Mouse (Mus musculus) left cerebral cortex, adult 11 months (tissue): ENCODE measurements around the gene Ppif.

Experiments used
- DNase-seq: peaks from one replicate; pipeline ENCODE4 v3.0.0; 2022; ENCODE audit warnings: low spot score

Gene Ppif

DNA sequence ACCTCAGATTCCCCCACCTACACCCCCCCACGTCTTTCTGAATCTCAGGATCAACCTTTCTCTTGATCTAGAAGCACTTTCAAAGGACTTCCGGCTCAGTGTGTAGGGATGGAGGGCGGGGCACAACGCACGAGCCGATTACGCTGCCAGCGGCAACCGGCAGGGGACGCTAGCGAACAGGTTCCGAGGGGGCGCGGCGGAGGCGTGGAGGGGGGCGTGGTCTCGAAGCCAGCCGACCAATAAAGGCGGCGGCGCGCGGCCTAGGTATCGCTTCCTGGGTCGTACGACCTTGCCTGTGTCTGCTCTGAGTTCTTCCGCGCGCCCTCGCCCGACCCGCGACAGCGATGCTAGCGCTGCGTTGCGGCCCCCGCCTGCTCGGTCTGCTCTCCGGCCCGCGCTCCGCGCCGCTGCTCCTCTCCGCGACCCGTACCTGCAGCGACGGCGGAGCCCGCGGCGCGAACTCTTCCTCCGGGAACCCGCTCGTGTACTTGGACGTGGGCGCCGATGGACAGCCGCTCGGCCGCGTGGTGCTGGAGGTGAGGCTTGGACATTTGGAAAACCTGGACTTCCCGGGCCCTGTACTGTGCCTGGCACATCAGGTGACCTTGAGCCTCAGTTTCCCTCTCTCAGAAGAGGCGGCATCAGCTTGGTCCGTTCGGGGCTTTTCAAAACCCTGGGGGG lies at the start of gene Ppif:
Gene Ppif, plus strand, starts transcription at position 267 of the 681 bp plus-strand sequence.
- peak; percentile 93 for DNase-seq

DNA sequence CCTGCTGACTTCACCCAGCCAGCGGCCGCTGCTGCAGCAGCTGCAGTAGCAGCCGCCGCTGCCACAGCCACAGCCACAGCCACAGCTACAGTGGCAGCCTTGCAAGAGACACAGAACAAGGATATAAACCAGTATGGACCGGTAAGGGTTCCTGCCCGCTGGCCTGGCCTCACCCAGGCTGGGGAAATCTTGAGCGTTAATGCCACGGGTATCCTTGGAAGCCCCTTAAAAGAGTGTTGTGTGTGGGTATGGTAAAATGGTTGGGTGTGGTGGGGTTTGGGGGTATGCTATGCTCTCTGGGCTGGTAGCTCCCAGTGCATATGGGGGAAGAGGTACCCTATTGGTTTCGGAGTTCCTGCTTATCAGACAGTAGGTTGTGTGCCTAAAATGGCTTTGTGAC lies 48.2 kb upstream of the Ppif start:
- no peak for DNase-seq

DNA sequence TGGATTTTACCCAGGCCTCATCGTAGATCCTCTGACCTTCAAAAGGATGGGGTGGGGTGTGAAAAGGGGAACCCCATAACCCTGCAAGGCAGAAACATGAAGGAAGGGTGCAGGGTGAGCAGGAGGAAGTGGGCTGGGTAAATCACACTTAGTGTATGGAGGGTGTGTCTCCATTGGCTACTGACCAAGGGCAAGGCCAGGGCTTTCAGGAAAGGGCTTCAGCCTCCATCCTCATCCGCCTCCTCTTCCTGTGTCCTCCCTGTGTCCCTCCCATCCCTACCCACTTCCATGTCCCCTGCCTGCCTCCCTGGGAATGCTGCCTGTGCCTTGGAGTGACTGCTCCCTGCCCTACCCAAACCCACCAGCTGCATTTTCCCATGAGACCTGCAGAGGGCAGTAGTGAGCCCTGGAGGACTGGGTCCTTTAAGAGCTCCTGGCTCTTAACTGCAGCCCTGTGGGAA lies 47.8 kb upstream of the Ppif start:
- DNase-seq = no peak

DNA sequence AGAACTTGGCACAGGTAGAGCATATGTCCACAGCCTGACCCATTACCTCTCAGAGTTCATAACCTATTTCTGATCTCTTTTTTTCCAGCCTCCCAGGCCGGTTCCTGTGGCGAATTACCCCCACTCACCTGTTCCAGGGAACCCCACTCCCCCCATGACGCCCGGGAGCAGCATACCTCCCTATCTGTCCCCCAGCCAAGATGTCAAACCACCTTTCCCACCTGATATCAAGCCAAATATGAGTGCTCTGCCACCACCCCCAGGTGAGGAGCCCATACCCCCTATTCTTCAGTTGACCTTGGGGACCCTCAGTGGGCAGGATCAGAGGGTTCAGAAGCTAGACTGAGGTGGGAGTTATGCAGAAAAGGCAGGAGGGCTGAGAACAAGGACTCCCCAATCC lies 42.8 kb upstream of the Ppif start:
- DNase-seq = no peak

- DNase-seq = no peak
Measured at GRCm38 (mm10) chr14:25651905-25652304, 42.0 kb upstream of the Ppif start.

DNA sequence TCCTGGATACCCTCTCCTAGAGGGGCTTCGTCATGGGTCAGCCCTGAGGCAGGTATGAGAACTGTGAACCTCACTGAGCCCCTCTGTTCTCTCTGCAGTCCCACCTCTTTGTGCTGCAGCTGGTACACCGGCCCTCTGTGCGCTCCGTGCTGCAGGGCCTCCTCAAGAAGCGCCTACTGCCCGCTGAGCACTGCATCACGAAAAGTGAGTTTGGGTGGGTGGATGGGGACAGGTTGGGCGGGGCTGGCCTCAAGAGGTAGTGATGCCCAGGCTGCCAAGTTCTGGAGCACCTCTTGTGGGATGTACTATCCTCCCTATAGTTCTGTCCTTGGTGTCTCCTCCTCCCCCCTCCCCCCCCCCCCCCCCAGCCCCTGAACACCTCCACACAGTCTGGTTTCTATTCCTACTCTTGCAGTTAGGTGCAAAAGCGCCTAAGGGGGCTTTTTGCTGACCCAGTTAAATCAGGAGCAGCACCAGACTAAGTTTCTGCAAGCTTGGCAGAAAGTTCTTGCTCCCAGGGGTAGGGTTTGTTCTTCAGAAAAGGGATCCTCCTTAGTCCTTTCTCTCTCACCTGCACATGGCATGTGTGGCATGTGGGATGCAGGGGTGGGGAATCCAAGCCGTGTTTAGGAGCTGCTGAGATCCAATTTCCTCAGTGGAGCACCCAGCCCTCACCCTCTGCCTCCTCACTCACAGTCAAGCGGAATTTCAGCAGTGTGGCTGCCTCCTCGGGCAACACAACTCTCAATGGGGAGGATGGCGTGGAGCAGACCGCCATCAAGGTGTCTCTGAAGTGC lies 39.4 kb upstream of the Ppif start:
- peak; percentile 56 for DNase-seq

DNA sequence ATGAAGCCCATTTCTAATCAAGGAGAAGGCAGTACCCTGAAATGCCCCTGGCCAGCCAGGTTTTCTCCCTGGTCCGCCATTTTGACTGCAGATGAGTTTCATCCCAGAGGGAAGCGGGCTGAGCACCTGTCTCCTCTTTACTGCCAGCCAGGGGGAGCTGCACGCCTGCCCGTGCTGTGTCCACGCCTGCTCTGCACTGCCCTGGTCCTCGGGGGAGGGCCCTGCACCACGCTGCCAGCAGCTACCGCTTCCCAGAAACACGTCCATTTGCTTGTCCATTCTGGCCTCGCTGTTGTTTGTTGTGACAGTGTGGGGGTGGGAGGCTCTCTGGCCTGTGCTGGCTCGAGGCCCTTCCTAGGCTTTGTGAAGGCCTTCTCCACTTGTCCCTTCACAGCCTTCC lies 33.3 kb upstream of the Ppif start:
- no peak for DNase-seq

- DNase-seq = no peak
Measured at GRCm38 (mm10) chr14:25661185-25661920, 32.6 kb upstream of the Ppif start.

DNA sequence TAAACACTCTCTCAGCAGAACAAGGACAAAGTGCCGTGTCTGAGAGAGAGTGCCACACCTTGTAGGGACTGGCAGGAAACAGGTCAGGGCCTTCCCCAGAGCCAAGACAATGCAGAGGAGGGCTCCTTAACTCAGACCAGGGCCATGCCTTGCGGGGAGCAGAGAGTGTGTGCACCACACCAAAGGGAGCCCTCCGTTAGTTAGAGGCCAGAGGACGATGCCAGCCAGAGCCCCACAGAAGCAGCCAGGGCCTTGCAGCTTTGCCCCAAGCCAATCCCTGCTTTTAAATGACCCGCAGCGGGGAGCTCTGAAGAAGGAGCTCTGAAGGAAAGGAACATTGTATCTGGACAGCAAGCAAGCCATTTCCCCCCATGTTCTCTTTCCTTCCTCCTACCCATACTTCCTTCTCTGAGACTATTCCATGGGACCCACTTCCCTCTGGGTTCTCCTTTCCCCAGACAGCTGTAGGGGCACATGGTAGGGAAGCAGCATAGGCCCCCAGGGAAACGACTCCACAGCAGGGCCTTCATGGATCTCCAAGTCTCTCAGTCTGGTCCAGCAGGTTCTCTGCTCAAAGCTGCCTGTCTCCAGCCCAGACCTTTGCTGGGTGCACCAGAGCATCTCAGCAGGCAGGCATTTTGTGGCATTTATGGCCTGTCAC lies 30.2 kb upstream of the Ppif start:
- no peak for DNase-seq

GRCm38 (mm10) chr14:25664310-25664695 lies 29.7 kb upstream of the Ppif start:
- no peak for DNase-seq

GRCm38 (mm10) chr14:25665314-25665970 lies 28.5 kb upstream of the Ppif start:
- no peak for DNase-seq

- DNase-seq = no peak
Measured at GRCm38 (mm10) chr14:25666668-25667376, 27.1 kb upstream of the Ppif start.

DNA sequence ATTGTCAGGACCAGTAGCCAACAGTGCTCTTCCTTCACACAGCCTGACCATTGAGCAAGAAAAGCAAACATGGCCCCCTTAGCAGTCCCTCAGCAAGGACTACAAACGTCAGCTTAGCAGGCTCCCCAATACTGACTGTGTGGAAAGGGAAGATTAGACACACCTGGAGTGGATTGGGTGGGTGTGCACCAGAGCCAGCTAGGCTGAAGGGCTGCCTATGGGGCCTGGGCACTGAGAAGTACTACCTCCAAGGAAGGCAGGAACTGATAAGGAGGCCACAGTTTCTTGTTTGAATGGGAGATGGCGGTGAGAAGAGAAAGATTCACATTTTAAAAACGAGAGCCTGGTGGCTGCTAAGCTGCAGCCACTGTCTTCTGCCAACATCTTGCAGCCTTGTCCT lies 26.4 kb upstream of the Ppif start:
- DNase-seq = no peak

GRCm38 (mm10) chr14:25679625-25680024 lies 14.3 kb upstream of the Ppif start:
- no peak for DNase-seq

GRCm38 (mm10) chr14:25682020-25682419 lies 11.9 kb upstream of the Ppif start:
- DNase-seq = no peak

- DNase-seq = no peak
Measured at GRCm38 (mm10) chr14:25686216-25686945, 7.6 kb upstream of the Ppif start.

GRCm38 (mm10) chr14:25686983-25687901 lies 6.7 kb upstream of the Ppif start:
- DNase-seq = no peak

DNA sequence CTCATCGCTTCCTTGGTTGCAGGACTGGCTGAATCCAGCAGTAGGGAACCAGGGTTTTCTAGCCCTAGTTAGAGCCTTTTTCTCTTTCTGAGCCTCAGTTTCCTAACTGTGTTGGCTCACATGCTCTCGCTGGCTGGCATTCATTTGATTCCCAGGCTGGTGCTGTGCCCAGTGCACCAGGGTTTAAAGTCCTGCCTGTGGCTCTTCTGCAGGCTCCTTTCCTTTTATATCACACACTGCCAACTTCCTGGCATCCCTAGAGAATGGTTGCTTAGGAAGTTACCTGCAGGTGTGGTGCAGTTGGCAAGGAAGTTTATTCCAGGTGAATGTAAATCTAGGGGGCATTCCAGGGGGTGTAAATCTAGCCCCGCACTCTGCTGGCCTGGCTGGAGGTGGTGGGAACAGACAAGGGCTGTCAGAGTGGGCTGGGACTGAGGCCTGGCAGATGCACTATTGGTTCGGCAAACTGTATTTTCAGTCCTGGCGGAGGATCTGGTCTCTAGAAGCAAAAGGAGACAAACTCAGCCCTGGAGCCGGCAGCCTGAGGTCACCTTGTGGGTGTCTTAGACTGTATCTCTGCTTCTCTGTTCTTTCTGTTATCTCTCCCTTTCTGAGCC lies 575 bp upstream of the Ppif start:
- no peak for DNase-seq

GRCm38 (mm10) chr14:25694569-25694897 lies 579 bp downstream of the Ppif start:
- no peak for DNase-seq
